Mouse (Mus musculus): Measurements from ENCODE around the gene Mid1. TPM values are rescaled to one million over a fixed set of nuclear protein-coding genes. Genes with fewer than 3 reads are reported as not detected.
"Not testable (repeated sequence)": the region's sequence is repeated elsewhere in the genome, so short reads cannot be mapped to it uniquely, and the experiment has no call there.

Mid1 gene
- polyA plus RNA-seq, 1 experiment from 2014 or later, result 6.7 TPM

DNA sequence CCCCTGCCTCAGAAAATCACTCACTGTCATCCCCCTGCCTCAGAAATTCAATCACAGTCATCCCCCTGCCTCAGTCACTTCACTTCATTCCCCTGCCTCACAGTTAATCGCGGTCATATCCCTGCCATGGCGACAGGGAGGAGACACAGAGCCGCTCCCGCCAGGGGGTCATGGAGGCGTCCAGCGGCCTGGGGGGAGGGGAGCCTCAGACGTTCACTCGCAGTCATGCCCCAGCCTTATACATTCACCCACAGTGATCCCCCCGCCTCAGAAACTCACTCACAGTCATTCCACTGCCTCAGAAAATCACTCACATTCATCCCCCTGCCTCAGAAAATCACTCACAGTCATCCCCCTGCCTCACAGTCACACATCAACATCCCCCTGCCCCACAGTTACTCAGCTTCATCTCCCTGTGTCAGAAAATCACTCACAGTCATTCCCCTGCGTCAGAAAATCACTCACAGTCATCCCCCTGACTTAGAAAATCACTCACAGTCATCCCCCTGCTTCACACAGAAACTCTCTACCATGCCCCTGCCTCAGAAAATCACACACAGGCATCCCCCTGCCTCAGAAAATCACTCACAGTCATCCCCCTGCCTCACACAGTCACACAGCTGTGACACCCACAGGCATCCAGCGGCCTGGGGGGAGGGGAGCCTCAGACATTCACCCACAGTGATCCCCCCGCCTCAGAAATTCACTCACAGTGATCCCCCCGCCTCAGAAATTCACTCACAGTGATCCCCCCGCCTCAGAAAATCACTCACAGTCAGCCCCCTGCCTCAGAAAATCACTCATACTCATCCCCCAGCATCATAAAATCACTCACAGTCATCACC, 307.3 kb downstream of the Mid1 start:
- peaks cover 25% of the 10 kb centered on the region for H3K36me3 ChIP-seq
- peaks cover 23% of the 10 kb centered on the region for H3K9me3 ChIP-seq
- not testable (repeated sequence) for H3K4me2 ChIP-seq; H3K27ac ChIP-seq; H3K4me1 ChIP-seq; H3K4me3 ChIP-seq; H3K27me3 ChIP-seq; ATAC-seq (ENCODE audit: borderline replicate concordance, extremely low read depth, low FRiP score, low TSS enrichment); H3K9ac ChIP-seq
- 20% methylated on average over 7 of the region's 15 CpGs for WGBS

DNA sequence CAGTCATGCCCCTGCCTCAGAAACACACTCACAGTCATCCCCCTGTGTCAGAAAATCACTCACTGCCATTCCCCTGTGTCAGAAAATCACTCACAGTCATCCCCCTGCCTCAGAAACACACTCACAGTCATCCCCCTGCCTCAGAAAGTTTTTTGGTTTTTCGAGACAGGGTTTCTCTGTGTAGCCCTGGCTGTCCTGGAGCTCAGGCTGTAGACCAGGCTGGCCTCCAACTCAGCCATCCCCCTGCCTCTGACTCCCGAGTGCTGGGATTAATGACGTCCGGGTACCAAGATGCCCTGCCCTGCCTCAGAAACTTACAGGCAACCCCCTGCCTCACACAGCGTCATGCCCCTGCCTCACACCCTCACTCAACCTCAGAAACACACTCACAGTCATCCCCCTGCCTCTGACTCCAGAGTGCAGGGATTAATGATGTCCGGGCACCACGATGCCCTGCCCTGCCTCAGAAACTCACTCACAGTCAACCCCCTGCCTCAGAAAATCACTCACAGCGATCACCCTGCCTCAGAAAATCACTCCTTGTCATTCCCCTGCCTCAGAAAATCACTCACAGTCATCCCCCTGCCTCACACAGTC, 308.1 kb downstream of the Mid1 start:
- peaks cover 19% of the 10 kb centered on the region for H3K9me3 ChIP-seq
- H3K9ac ChIP-seq; H3K4me1 ChIP-seq; H3K27ac ChIP-seq; H3K4me2 ChIP-seq; H3K27me3 ChIP-seq; ATAC-seq (ENCODE audit: borderline replicate concordance, extremely low read depth, low FRiP score, low TSS enrichment); H3K4me3 ChIP-seq: not testable (repeated sequence)
- peaks cover 20% of the 10 kb centered on the region for H3K36me3 ChIP-seq
- 73% methylated on average over 3 of the region's 8 CpGs for WGBS

- not testable (repeated sequence) for H3K9me3 ChIP-seq; H3K27ac ChIP-seq; H3K9ac ChIP-seq; H3K27me3 ChIP-seq; H3K4me2 ChIP-seq; ATAC-seq (ENCODE audit: borderline replicate concordance, extremely low read depth, low FRiP score, low TSS enrichment); H3K4me3 ChIP-seq; H3K4me1 ChIP-seq
- H3K36me3 ChIP-seq, result peaks cover 11% of the 10 kb centered on the region
- WGBS, result 23% methylated on average over 2 of the region's 33 CpGs
These were observed 309.2 kb downstream of the Mid1 start for GRCm38 (mm10) chrX:169994011-169994865.

DNA sequence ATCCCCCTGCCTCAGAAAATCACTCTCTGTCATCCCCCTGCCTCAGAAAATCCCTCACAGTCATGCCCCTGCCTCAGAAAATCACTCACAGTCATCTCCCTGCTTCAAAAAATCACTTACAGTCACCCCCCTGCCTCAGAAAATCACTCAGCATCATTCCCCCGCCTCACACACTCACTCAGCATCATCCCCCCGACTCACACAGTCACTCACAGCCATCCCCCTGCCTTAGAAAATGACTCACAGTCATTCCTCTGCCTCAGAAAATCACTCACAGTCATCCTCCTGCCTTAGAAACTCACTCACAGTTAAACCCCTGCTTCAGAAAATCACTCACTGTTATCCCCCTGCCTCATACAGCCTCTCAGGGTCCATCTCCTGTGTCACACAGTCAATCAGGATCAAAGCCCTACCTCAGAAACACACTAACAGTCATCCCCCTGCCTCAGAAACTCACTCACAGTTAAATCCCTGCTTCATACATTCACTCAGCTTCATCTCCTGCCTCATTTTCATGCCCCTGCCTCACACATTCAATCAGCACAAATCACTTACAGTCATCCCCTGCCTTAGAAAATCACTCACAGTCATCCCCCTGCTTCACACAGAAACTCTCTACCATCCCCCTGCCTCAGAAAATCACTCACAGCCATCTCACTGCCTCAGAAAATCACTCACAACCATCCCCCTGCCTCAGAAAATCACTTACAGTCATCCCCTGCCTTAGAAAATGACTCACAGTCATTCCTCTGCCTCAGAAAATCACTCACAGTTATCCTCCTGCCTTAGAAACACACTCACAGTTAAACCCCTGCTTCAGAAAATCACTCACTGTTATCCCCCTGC, 310.1 kb downstream of the Mid1 start:
- H3K9ac ChIP-seq; H3K4me3 ChIP-seq; H3K9me3 ChIP-seq; H3K27me3 ChIP-seq; H3K27ac ChIP-seq; H3K36me3 ChIP-seq; H3K4me1 ChIP-seq; H3K4me2 ChIP-seq; ATAC-seq (ENCODE audit: borderline replicate concordance, extremely low read depth, low FRiP score, low TSS enrichment): not testable (repeated sequence)
- WGBS, result 27% methylated on average over 2 of the region's 2 CpGs

GRCm38 (mm10) chrX:169995909-169996521, 311.0 kb downstream of the Mid1 start:
- not testable (repeated sequence) for ATAC-seq (ENCODE audit: borderline replicate concordance, extremely low read depth, low FRiP score, low TSS enrichment); H3K9ac ChIP-seq; H3K4me3 ChIP-seq; H3K36me3 ChIP-seq; H3K4me2 ChIP-seq; H3K27me3 ChIP-seq; H3K27ac ChIP-seq; H3K9me3 ChIP-seq; H3K4me1 ChIP-seq
- no CpG with 5 or more reads among the region's 17 CpGs for WGBS

DNA sequence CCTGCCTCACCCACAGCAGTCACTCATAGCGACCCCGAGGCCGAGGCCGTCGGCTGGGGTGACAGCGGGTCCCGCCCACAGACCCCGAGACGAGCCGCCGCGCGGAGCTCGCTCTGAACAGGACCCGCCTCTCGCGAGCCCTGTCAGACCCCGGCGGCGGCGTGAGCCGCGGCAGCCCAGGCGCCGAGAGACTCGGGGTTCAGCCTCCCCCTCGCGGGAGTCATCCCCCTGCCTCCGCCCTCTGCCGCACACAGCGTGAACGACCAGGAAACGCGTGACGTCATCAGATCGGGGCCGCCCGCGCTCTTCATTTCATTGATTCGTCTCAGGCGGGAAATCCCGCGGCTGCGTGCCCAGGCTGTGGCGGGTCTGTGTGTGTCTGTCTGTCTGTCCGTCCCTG, 311.9 kb downstream of the Mid1 start:
- ATAC-seq (ENCODE audit: borderline replicate concordance, extremely low read depth, low FRiP score, low TSS enrichment), result not testable (repeated sequence)

DNA sequence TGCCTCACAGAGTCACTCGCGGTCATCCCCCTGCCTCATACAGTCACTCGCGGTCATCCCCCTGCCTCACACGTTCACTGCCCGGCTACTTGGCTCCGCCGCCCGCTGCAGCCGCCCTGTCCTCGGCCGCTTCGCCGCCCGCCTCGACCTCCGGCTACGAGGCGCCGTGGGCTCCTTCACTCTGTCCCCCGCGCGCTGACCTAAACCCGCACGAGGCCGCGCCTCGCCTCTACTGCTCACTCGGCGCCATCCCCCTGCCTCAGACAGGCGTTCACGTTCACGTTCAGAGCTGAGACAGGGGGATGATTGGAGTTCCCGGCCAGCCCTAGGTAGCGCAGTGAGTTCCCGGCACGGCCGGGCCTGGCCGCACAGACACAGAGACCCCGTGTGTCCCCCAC, 312.5 kb downstream of the Mid1 start:
- ATAC-seq (ENCODE audit: borderline replicate concordance, extremely low read depth, low FRiP score, low TSS enrichment); H3K9me3 ChIP-seq; H3K27ac ChIP-seq; H3K9ac ChIP-seq; H3K4me1 ChIP-seq; H3K36me3 ChIP-seq; H3K27me3 ChIP-seq: not testable (repeated sequence)
- H3K4me3 ChIP-seq, result peak overlapping the region; percentile 17; the same call in 1 of the 2 replicates
- WGBS, result 40% methylated on average over 1 of the region's 40 CpGs
- H3K4me2 ChIP-seq, result peak overlapping the region; percentile 50

More for the DNA sequence above, 311.9 kb downstream of the Mid1 start:
- not testable (repeated sequence) for H3K27ac ChIP-seq, H3K9me3 ChIP-seq, H3K9ac ChIP-seq, H3K4me3 ChIP-seq, H3K27me3 ChIP-seq, H3K4me2 ChIP-seq, H3K36me3 ChIP-seq, H3K4me1 ChIP-seq
- no CpG with 5 or more reads among the region's 46 CpGs for WGBS

DNA sequence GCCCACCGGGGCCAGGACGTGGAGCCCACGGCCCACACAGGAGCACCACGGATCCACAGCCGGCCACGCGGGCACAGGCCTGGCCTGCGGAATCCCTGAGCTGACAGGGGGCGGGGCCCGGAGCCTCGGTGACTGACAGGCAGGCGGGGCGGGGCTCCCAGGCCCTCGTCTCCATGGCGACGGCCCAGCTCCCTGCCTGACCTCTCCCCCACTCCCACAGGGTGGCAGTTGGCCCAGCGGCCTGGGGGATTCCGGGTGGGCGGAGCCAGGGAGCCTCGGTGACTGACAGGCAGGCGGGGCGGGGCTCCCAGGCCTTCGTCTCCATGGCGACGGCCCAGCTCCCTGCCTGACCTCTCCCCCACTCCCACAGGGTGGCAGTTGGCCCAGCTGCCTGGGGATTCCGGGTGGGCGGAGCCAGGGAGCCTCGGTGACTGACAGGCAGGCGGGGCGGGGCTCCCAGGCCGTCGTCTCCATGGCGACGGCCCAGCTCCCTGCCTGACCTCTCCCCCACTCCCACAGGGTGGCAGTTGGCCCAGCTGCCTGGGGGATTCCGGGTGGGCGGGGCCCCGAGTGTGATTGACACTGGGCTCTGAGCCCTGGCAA, 313.0 kb downstream of the Mid1 start:
- not testable (repeated sequence) for H3K9ac ChIP-seq, H3K27ac ChIP-seq, H3K4me1 ChIP-seq, H3K9me3 ChIP-seq, H3K27me3 ChIP-seq, H3K36me3 ChIP-seq
- H3K4me3 ChIP-seq, result peak overlapping the region; percentile 17; the same call in 1 of the 2 replicates
- WGBS, result 0% methylated on average over 3 of the region's 37 CpGs
- ATAC-seq (ENCODE audit: borderline replicate concordance, extremely low read depth, low FRiP score, low TSS enrichment), result peak; percentile 89; the same call in 1 of the 2 replicates
- H3K4me2 ChIP-seq, result peak overlapping the region; percentile 50

GRCm38 (mm10) chrX:169998559-169999219, 313.7 kb downstream of the Mid1 start:
- 25% methylated on average over 2 of the region's 4 CpGs for WGBS
- not testable (repeated sequence) for H3K4me1 ChIP-seq; H3K27me3 ChIP-seq; H3K4me2 ChIP-seq; H3K4me3 ChIP-seq; H3K9ac ChIP-seq; H3K27ac ChIP-seq; ATAC-seq (ENCODE audit: borderline replicate concordance, extremely low read depth, low FRiP score, low TSS enrichment); H3K36me3 ChIP-seq; H3K9me3 ChIP-seq

DNA sequence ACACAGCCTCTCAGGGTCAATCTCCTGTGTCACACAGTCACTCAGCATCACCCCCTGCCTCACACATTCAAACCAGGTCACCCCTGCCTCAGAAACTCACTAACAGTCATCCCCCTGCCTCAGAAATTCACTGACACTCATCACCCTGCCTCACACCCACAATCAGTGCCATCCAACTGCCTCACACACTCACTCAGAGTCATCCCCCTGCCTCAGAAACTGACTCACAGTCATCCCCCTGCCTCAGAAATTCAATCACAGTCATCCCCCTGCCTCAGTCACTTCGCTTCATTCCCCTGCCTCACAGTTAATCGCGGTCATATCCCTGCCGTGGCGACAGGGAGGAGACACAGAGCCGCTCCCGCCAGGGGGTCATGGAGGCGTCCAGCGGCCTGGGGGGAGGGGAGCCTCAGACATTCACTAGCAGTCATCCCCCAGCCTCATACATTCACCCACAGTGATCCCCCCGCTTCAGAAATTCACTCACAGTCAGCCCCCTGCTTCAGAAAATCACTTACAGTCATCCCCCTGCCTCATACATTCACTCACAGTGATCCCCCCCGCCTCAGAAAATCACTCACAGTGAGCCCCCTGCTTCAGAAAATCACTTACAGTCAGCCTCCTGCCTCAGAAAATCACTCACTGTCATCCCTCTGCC, 314.4 kb downstream of the Mid1 start:
- H3K36me3 ChIP-seq; H3K27me3 ChIP-seq; H3K9me3 ChIP-seq; ATAC-seq (ENCODE audit: borderline replicate concordance, extremely low read depth, low FRiP score, low TSS enrichment); H3K4me3 ChIP-seq; H3K4me2 ChIP-seq; H3K27ac ChIP-seq; H3K9ac ChIP-seq; H3K4me1 ChIP-seq: not testable (repeated sequence)
- 42% methylated on average over 6 of the region's 11 CpGs for WGBS

All from lung, embryonic 15.5 days (tissue).